Mouse (Mus musculus): ENCODE measurements around the gene Fgf16. TPM values are rescaled to one million over a fixed set of nuclear protein-coding genes. Genes with fewer than 3 reads are reported as not detected.

Gene Fgf16
- not detected for polyA plus RNA-seq (2017; shearing (Covaris generic))

DNA sequence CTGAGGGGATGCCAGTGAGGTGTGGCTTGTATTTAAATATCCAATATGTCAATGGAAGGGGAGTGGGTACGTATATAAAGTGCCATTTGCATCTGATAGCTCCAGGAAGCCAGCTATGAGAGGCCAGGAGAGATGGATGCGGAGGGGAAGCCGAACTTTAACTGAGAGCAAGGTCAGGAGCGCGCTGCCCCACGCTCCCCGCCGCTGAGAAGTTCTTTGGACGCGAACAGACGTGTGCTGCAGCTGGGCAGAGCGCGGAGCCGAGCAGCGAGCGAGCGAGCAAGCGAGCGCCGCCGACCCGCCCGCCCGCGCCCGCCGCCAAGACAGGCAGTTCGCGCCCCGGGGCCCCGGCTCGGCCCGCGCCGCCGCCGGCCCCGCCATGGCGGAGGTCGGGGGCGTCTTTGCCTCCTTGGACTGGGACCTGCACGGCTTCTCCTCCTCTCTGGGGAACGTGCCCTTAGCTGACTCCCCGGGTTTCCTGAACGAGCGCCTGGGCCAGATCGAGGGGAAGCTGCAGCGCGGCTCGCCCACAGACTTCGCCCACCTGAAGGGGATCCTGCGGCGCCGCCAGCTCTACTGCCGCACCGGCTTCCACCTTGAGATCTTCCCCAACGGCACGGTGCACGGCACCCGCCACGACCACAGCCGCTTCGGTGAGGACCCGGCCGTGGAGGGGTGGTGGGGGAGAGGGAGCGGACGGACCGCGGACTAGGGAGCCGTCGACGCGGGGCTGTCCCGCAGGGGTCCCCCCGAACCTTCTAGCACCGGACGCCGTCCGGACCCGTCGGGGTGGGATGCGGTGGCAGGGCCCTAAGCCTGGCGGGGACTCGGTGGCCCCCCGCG lies at the start of gene Fgf16:
Gene Fgf16, plus strand, starts transcription at position 118 of the 843 bp plus-strand sequence.

Other genes with a start within 250 kb of the Fgf16 start
- gene Atrx, start 165.1 kb downstream of the Fgf16 start, polyA plus RNA-seq (2017; shearing (Covaris generic)): 283 TPM
- 42.3 TPM for gene Magt1, start 247.6 kb downstream of the Fgf16 start, polyA plus RNA-seq (2017; shearing (Covaris generic))